22 mouse cellular contexts compared by ENCODE assay signal in the genomic region with DNA sequence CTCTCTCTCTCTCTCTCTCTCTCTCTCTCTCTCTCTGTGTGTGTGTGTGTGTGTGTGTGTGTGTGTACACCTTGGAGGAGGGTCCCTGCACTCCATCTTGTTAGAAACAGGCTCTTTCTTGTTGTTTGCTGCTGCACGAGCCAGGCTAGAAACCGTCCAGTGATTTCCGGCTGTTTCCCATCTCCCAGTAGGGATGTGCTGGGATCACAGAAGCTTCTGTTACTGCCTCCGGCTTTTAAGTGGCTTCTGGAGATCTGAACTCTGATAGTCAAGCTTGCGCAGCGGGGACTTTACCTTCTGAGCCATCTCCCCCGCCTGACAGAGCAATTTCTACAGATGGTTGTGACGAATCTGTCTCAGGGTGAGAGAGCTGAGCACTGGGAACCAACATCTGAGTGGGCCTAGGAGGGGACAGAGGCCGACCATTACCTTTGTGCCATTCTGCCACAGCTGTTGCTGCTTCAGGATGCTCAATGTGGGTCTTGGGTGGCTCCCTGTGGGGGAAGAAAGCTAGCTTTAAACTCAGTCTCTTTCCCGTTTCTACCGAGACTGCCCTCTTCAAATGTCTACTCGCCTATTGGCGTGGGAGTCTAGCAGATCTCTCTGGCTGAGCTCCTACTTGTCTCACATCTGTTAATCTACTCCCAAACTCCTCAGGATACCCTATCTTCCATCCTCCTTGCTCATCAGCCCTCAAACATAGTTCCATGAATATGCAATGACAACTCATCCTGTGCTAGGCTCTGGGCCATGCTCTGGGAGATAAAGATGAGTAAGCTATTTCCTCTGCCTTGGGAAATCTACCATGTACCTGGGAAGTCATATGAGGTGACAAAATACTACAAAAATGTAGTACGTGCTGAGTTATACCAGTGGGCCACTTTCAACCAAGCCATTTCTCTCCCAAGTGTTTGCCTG. TPM values are rescaled to one million over a fixed set of nuclear protein-coding genes. Genes with fewer than 3 reads are reported as not detected.
DNase-seq lines count a peak whose midpoint lies in the region; ATAC-seq and TF ChIP-seq lines count a peak whose summit lies in the region.
"Had no signal": no experiment of that assay in that cellular context is flagged by ENCODE, and none has a peak within 500 bp of the region (broad histone marks: within the 10 kb centered on the region; RNA-seq: fewer than 3 reads in every experiment).

No protein-coding gene starts in this region.

- H3K27me3 ChIP-seq in heart, postnatal 0 days (ENCODE audit: control insufficient read depth, insufficient read depth, low read length): no peaks in the 10 kb centered on the region
- H3K27me3 ChIP-seq in heart, embryonic 12.5 days (replicated peaks): no peaks in the 10 kb centered on the region
- H3K27me3 ChIP-seq: heart, embryonic 13.5 days had no signal

- peaks cover 9% of the 10 kb centered on the region; the same call in 1 of the 2 replicates for H3K4me1 ChIP-seq in heart, postnatal 0 days (ENCODE audit: control insufficient read depth, insufficient read depth)
- H3K4me1 ChIP-seq in heart, embryonic 12.5 days (replicated peaks): peaks cover 22% of the 10 kb centered on the region; the same call in 1 of the 2 replicates

- H3K36me3 ChIP-seq in heart, postnatal 0 days (replicated peaks; ENCODE audit: control insufficient read depth, insufficient read depth, low read length): no peaks in the 10 kb centered on the region
- no peaks in the 10 kb centered on the region for H3K36me3 ChIP-seq in heart, embryonic 12.5 days
- H3K36me3 ChIP-seq: hindbrain, embryonic 13.5 days had no signal

- ATAC-seq in heart, postnatal 0 days (ENCODE audit: insufficient read depth, low read depth): no peak
- no peak for ATAC-seq in heart, embryonic 12.5 days (ENCODE audit: insufficient number of reproducible peaks, low FRiP score)
- ATAC-seq: CD4-positive, CD25-positive, alpha-beta regulatory T cell, adult 4 months; forebrain, embryonic 13.5 days; forebrain, postnatal 0 days; hindbrain, postnatal 0 days had no signal

- peak; percentile 25 to 47 for DNase-seq in adrenal gland, adult (ENCODE audit: inconsistent age in 2 of 2, low spot score in 1 of 2)
- DNase-seq in adrenal gland, adult 8-10 months: no peak
- no peak for DNase-seq in heart, postnatal 0 days (ENCODE audit: low spot score)
- DNase-seq in testis, postnatal 10 days (ENCODE audit: low spot score): peak; percentile 34
- no peak for DNase-seq in testis, postnatal 14 days (ENCODE audit: low spot score)
- DNase-seq in telencephalon, adult 2 months (ENCODE audit: low read depth, low spot score): peak; percentile 48
- no peak for DNase-seq in cerebellum, postnatal 14 days
- DNase-seq: adrenal gland, postnatal 25 days; B cell, adult 2 months; cerebellum, adult 2 months; cerebellum, postnatal 25 days; forebrain, postnatal 0 days; gastrocnemius, postnatal 14 days; heart, postnatal 14 days; kidney, adult 11 months had no signal

- 73% methylated on average over 14 of the region's 14 CpGs for WGBS in heart, postnatal 0 days
- WGBS in heart, embryonic 12.5 days: 82% methylated on average over 14 of the region's 14 CpGs

- peak overlapping the region; percentile 41; the same call in 1 of the 2 replicates for H3K27ac ChIP-seq in heart, postnatal 0 days (ENCODE audit: low read depth)
- no peak overlapping the region for H3K27ac ChIP-seq in heart, embryonic 12.5 days (ENCODE audit: poor library complexity, severe bottlenecking)
- H3K27ac ChIP-seq: forebrain, embryonic 13.5 days; hindbrain, embryonic 13.5 days; hindbrain, postnatal 0 days had no signal

- TF ChIP-seq EP300 in heart, postnatal 0 days (IDR thresholded peaks at IDR 0.05; ENCODE audit: low read depth): no peak

- H3K4me2 ChIP-seq in heart, postnatal 0 days (ENCODE audit: low read depth, low read length): no peak overlapping the region
- no peak overlapping the region for H3K4me2 ChIP-seq in heart, embryonic 12.5 days
- H3K4me2 ChIP-seq: forebrain, embryonic 13.5 days; heart, embryonic 13.5 days; hindbrain, embryonic 13.5 days had no signal

- no peak overlapping the region for H3K9ac ChIP-seq in heart, postnatal 0 days (replicated peaks; ENCODE audit: low read depth, low read length)
- no peak overlapping the region for H3K9ac ChIP-seq in heart, embryonic 12.5 days
- H3K9ac ChIP-seq: forebrain, embryonic 13.5 days; forebrain, postnatal 0 days; heart, embryonic 13.5 days; hindbrain, embryonic 13.5 days had no signal

- no peaks in the 10 kb centered on the region for H3K9me3 ChIP-seq in heart, postnatal 0 days (replicated peaks; ENCODE audit: control insufficient read depth, low read length)
- H3K9me3 ChIP-seq in heart, embryonic 12.5 days (replicated peaks): no peaks in the 10 kb centered on the region
- H3K9me3 ChIP-seq: forebrain, embryonic 13.5 days; heart, embryonic 13.5 days; hindbrain, embryonic 13.5 days had no signal

- TF ChIP-seq CTCF in heart, postnatal 0 days (IDR thresholded peaks at IDR 0.05; ENCODE audit: low read depth): no peak

- no peak overlapping the region for H3K4me3 ChIP-seq in heart, postnatal 0 days (ENCODE audit: low read depth, low read length)
- no peak overlapping the region for H3K4me3 ChIP-seq in heart, embryonic 12.5 days
- H3K4me3 ChIP-seq: forebrain, embryonic 13.5 days; heart, embryonic 13.5 days; hindbrain, embryonic 13.5 days had no signal

RNA-seq across cellular contexts. Expression of a gene that starts 1.8 kb away (rescaled TPM):
- 10 to 100 TPM in 3 of 4 experiments, 1 to 10 TPM in 1; 9.5 to 13.6 (median 11.7) TPM for total RNA-seq in adrenal gland, adult 8-10 months (2022)
- total RNA-seq in heart, postnatal 0 days (2014; rRNA removed; ENCODE audit: low replicate concordance): 7.7 and 19.8 TPM in 2 replicates
- polyA plus RNA-seq in heart, postnatal 0 days (2015; fragmentation: Nextera tagmentation; extraction: Ambion mirVana): 6.9 and 7.1 TPM in 2 replicates
- 9.2 and 10.8 TPM in 2 replicates for polyA plus RNA-seq in heart, embryonic 12.5 days (2016; fragmentation: Nextera tagmentation; extraction: Ambion mirVana)

RNA-seq across cellular contexts. Expression of a gene that starts 5.2 kb away (rescaled TPM):
- 1 to 10 TPM; 6.6 to 9.3 (median 7.9) TPM for total RNA-seq in adrenal gland, adult 8-10 months (2022)
- 3.6 and 4.8 TPM in 2 replicates for total RNA-seq in heart, postnatal 0 days (2014; rRNA removed; ENCODE audit: low replicate concordance)
- polyA plus RNA-seq in heart, postnatal 0 days (2015; fragmentation: Nextera tagmentation; extraction: Ambion mirVana): 10.6 and 11.0 TPM in 2 replicates
- 9.5 and 13.2 TPM in 2 replicates for polyA plus RNA-seq in heart, embryonic 12.5 days (2016; fragmentation: Nextera tagmentation; extraction: Ambion mirVana)
- total RNA-seq: hematopoietic stem cell, adult 5-6 weeks had no signal
- polyA plus RNA-seq: CD4-positive, CD25-positive, alpha-beta regulatory T cell, adult 4 months had no signal

RNA-seq across cellular contexts. Expression of a gene that starts 10.0 kb away (rescaled TPM):
- total RNA-seq in adrenal gland, adult 8-10 months (2022): 10 to 100 TPM; 26.8 to 60.1 (median 38.2) TPM
- total RNA-seq in heart, postnatal 0 days (2014; rRNA removed; ENCODE audit: low replicate concordance): 758 and 766 TPM in 2 replicates
- polyA plus RNA-seq in heart, postnatal 0 days (2015; fragmentation: Nextera tagmentation; extraction: Ambion mirVana): 1,736 and 1,781 TPM in 2 replicates
- 1,032 and 1,048 TPM in 2 replicates for polyA plus RNA-seq in heart, embryonic 12.5 days (2016; fragmentation: Nextera tagmentation; extraction: Ambion mirVana)
- polyA plus RNA-seq: CD4-positive, CD25-positive, alpha-beta regulatory T cell, adult 4 months had no signal

RNA-seq across cellular contexts. Expression of a gene that starts 11.0 kb away (rescaled TPM):
- total RNA-seq in adrenal gland, adult 8-10 months (2022): 1 to 10 TPM; 3.0 to 3.2 (median 3.1) TPM
- 241 and 266 TPM in 2 replicates for total RNA-seq in heart, postnatal 0 days (2014; rRNA removed; ENCODE audit: low replicate concordance)
- polyA plus RNA-seq in heart, postnatal 0 days (2015; fragmentation: Nextera tagmentation; extraction: Ambion mirVana): 309 and 313 TPM in 2 replicates
- polyA plus RNA-seq in heart, embryonic 12.5 days (2016; fragmentation: Nextera tagmentation; extraction: Ambion mirVana): 284 and 285 TPM in 2 replicates
- total RNA-seq: hematopoietic stem cell, adult 5-6 weeks had no signal
- polyA plus RNA-seq: CD4-positive, CD25-positive, alpha-beta regulatory T cell, adult 4 months; forebrain, embryonic 13.5 days had no signal

RNA-seq across cellular contexts. Expression of a gene that starts 26.9 kb away (rescaled TPM):
- total RNA-seq in adrenal gland, adult 8-10 months (2022): 1 to 10 TPM; 5.3 to 8.9 (median 6.7) TPM
- total RNA-seq in heart, postnatal 0 days (2014; rRNA removed; ENCODE audit: low replicate concordance): 7.4 and 10.0 TPM in 2 replicates
- polyA plus RNA-seq in heart, postnatal 0 days (2015; fragmentation: Nextera tagmentation; extraction: Ambion mirVana): 7.9 and 8.1 TPM in 2 replicates
- 8.0 and 10.3 TPM in 2 replicates for polyA plus RNA-seq in heart, embryonic 12.5 days (2016; fragmentation: Nextera tagmentation; extraction: Ambion mirVana)

Comparison
In these comparisons a context has a peak if more than half of its experiments do, and no peak if none do; other contexts are left out.
1. DNase-seq: peak in adrenal gland, adult (2 of 2), testis, postnatal 10 days (single experiment) and telencephalon, adult 2 months (single experiment); none in adrenal gland, adult 8-10 months (single experiment), heart, postnatal 0 days (single experiment), testis, postnatal 14 days (single experiment) and cerebellum, postnatal 14 days (0 of 2).
2. RNA of a gene that starts 10.0 kb away (total RNA-seq): 758 to 766 TPM in heart, postnatal 0 days; 26.8 to 60.1 TPM in adrenal gland, adult 8-10 months; every median in the first group is over 10 times any median in the second.